Mouse (Mus musculus) megakaryocyte, embryonic 14.5 days (primary cell): ENCODE data around the gene Loxl4.

Experiments
- FLI1 ChIP-seq: IDR thresholded peaks from 2 replicates; pipeline ENCODE4 v1.6.1; 2012; ENCODE audit warnings: low read length, inconsistent platforms, mixed read lengths
- GATA1 ChIP-seq: IDR thresholded peaks from 3 replicates; pipeline ENCODE4 v1.6.1; 2012; ENCODE audit warnings: mixed read lengths, low read length, inconsistent platforms, borderline replicate concordance

GRCm38 (mm10) chr19:42657769-42658168 is 45.2 kb upstream of the Loxl4 start:
- no peak for TF ChIP-seq FLI1
- TF ChIP-seq GATA1 = no peak
